Mouse (Mus musculus): ENCODE data around the gene Slc34a3. TPM values are rescaled to one million over a fixed set of nuclear protein-coding genes. Genes with fewer than 3 reads are reported as not detected.

Gene Slc34a3
- total and polyA plus RNA-seq, 3 experiments, result not detected

GRCm38 (mm10) chr2:25186575-25186930, 47.6 kb downstream of the Slc34a3 start:
- DNase-seq, result no peak
- H3K79me2 ChIP-seq (replicated peaks; ENCODE audit: control insufficient read depth, insufficient read depth, low read length), result no peaks in the 10 kb centered on the region
- TF ChIP-seq EP300 (IDR thresholded peaks at IDR 0.05; ENCODE audit: insufficient read depth, low read depth, low read length) (no peak), POLR2A (IDR thresholded peaks at IDR 0.05; ENCODE audit: insufficient read depth, low read depth, low read length) (no peak), CTCF (IDR thresholded peaks at IDR 0.05) (no peak)
- no peak overlapping the region for H3K9ac ChIP-seq (ENCODE audit: low read depth, low read length)
- WGBS, result 61% methylated on average over 5 of the region's 5 CpGs
- no peaks in the 10 kb centered on the region for H3K36me3 ChIP-seq (ENCODE audit: control insufficient read depth, insufficient read depth, low read length)
- peaks cover 4% of the 10 kb centered on the region for H3K4me1 ChIP-seq (ENCODE audit: control insufficient read depth, insufficient read depth, low read length)
- intact Hi-C loops (cut with DNase I), result loop anchor here (1.0 kb wide), 1 partner anchor 59 kb away; no protein-coding TSS in a partner anchor
- no peak overlapping the region for H3K4me3 ChIP-seq
- no peaks in the 10 kb centered on the region for H3K27me3 ChIP-seq (ENCODE audit: control insufficient read depth, insufficient read depth, low read length)
- H3K27ac ChIP-seq, result no peak overlapping the region

- Histone ChIP-seq H3K27ac (peak overlapping the region; percentile 71), H3K4me1 (ENCODE audit: control insufficient read depth, insufficient read depth, low read length) (peaks cover 4% of the 10 kb centered on the region), H3K79me2 (replicated peaks; ENCODE audit: control insufficient read depth, insufficient read depth, low read length) (no peaks in the 10 kb centered on the region), H3K27me3 (ENCODE audit: control insufficient read depth, insufficient read depth, low read length) (no peaks in the 10 kb centered on the region), H3K9ac (ENCODE audit: low read depth, low read length) (peak overlapping the region; percentile 68), H3K36me3 (ENCODE audit: control insufficient read depth, insufficient read depth, low read length) (no peaks in the 10 kb centered on the region), H3K4me3 (peak overlapping the region; percentile 39)
- 4% methylated on average over 64 of the region's 64 CpGs for WGBS
- intact Hi-C loops (cut with DNase I), result loop anchor here (1.0 kb wide), 1 partner anchor 59 kb away; no protein-coding TSS in a partner anchor
- TF ChIP-seq EP300 (IDR thresholded peaks at IDR 0.05; ENCODE audit: insufficient read depth, low read depth, low read length) (no peak), POLR2A (IDR thresholded peaks at IDR 0.05; ENCODE audit: insufficient read depth, low read depth, low read length) (0 out of 2 replicates have a peak, but pooled peaks have one; percentile 8), CTCF (IDR thresholded peaks at IDR 0.05) (peak; percentile 66)
- DNase-seq, result peak; percentile 64 to 73
These were observed 48.3 kb downstream of the Slc34a3 start for GRCm38 (mm10) chr2:25185625-25186574.

GRCm38 (mm10) chr2:25184496-25184895, 49.7 kb downstream of the Slc34a3 start:
- Histone ChIP-seq H3K4me1 (ENCODE audit: control insufficient read depth, insufficient read depth, low read length) (peaks cover 4% of the 10 kb centered on the region), H3K36me3 (ENCODE audit: control insufficient read depth, insufficient read depth, low read length) (no peaks in the 10 kb centered on the region), H3K27me3 (ENCODE audit: control insufficient read depth, insufficient read depth, low read length) (no peaks in the 10 kb centered on the region), H3K4me3 (no peak overlapping the region), H3K79me2 (replicated peaks; ENCODE audit: control insufficient read depth, insufficient read depth, low read length) (no peaks in the 10 kb centered on the region), H3K27ac (peak overlapping the region; percentile 71; the same call in 1 of the 2 replicates), H3K9ac (ENCODE audit: low read depth, low read length) (no peak overlapping the region)
- no peak for TF ChIP-seq CTCF (IDR thresholded peaks at IDR 0.05)
- no peak for TF ChIP-seq EP300 (IDR thresholded peaks at IDR 0.05; ENCODE audit: insufficient read depth, low read depth, low read length)
- no peak for TF ChIP-seq POLR2A (IDR thresholded peaks at IDR 0.05; ENCODE audit: insufficient read depth, low read depth, low read length)
- no peak for DNase-seq
- intact Hi-C loops (cut with DNase I), result loop anchor here (5.0 kb wide), 1 partner anchor 42 kb away; no protein-coding TSS in a partner anchor
- 86% methylated on average over 7 of the region's 7 CpGs for WGBS

GRCm38 (mm10) chr2:25183336-25183735, 50.8 kb downstream of the Slc34a3 start:
- H3K9ac ChIP-seq (ENCODE audit: low read depth, low read length), result no peak overlapping the region

GRCm38 (mm10) chr2:25182664-25183063, 51.5 kb downstream of the Slc34a3 start:
- WGBS, result 39% methylated on average over 6 of the region's 6 CpGs
- no peak overlapping the region for H3K9ac ChIP-seq (ENCODE audit: low read depth, low read length)
- no peaks in the 10 kb centered on the region for H3K27me3 ChIP-seq (ENCODE audit: control insufficient read depth, insufficient read depth, low read length)
- peaks cover 11% of the 10 kb centered on the region for H3K4me1 ChIP-seq (ENCODE audit: control insufficient read depth, insufficient read depth, low read length)
- no peaks in the 10 kb centered on the region for H3K36me3 ChIP-seq (ENCODE audit: control insufficient read depth, insufficient read depth, low read length)
- peak overlapping the region; percentile 61 for H3K4me3 ChIP-seq
- intact Hi-C loops (cut with DNase I), result loop anchor here (5.0 kb wide), 1 partner anchor 40 kb away; no protein-coding TSS in a partner anchor
- TF ChIP-seq EP300 (IDR thresholded peaks at IDR 0.05; ENCODE audit: insufficient read depth, low read depth, low read length) (no peak), POLR2A (IDR thresholded peaks at IDR 0.05; ENCODE audit: insufficient read depth, low read depth, low read length) (0 out of 2 replicates have a peak, but pooled peaks have one; percentile 37)
- peak overlapping the region; percentile 89 for H3K27ac ChIP-seq
- H3K79me2 ChIP-seq (replicated peaks; ENCODE audit: control insufficient read depth, insufficient read depth, low read length), result no peaks in the 10 kb centered on the region
- no peak for DNase-seq

More at GRCm38 (mm10) chr2:25183336-25183735, 50.8 kb downstream of the Slc34a3 start:
- H3K27ac ChIP-seq, result peak overlapping the region; percentile 28
- WGBS, result 44% methylated on average over 2 of the region's 2 CpGs
- H3K36me3 ChIP-seq (ENCODE audit: control insufficient read depth, insufficient read depth, low read length), result no peaks in the 10 kb centered on the region
- DNase-seq, result no peak
- peak overlapping the region; percentile 61 for H3K4me3 ChIP-seq
- intact Hi-C loops (cut with DNase I), result loop anchor here (5.0 kb wide), 1 partner anchor 41 kb away; no protein-coding TSS in a partner anchor
- no peaks in the 10 kb centered on the region for H3K27me3 ChIP-seq (ENCODE audit: control insufficient read depth, insufficient read depth, low read length)
- peaks cover 8% of the 10 kb centered on the region for H3K4me1 ChIP-seq (ENCODE audit: control insufficient read depth, insufficient read depth, low read length)
- H3K79me2 ChIP-seq (replicated peaks; ENCODE audit: control insufficient read depth, insufficient read depth, low read length), result no peaks in the 10 kb centered on the region
- TF ChIP-seq CTCF (IDR thresholded peaks at IDR 0.05) (no peak), POLR2A (IDR thresholded peaks at IDR 0.05; ENCODE audit: insufficient read depth, low read depth, low read length) (no peak), EP300 (IDR thresholded peaks at IDR 0.05; ENCODE audit: insufficient read depth, low read depth, low read length) (no peak)
